Mouse (Mus musculus) kidney, postnatal 25 days (tissue): ENCODE data around the gene Ints5.
"Not testable (repeated sequence)": the region's sequence is repeated elsewhere in the genome, so short reads cannot be mapped to it uniquely, and the experiment has no call there.

Source experiments
- DNase-seq, 2 experiments: peaks; one replicate each; pipeline ENCODE4 v3.0.0; 2021; ENCODE audit warnings: mixed read lengths in 2 of 2

Gene Ints5

GRCm38 (mm10) chr19:8887585-8888463, 5.0 kb upstream of the Ints5 start:
- no peak for DNase-seq

- peak; percentile 97 to 98 for DNase-seq
Measured at GRCm38 (mm10) chr19:8888511-8889385, 4.1 kb upstream of the Ints5 start, which contains the start of the genes 1810009A15Rik and Gm49416. Gene 1810009A15Rik, plus strand, starts transcription at chr19:8888853. Gene Gm49416, plus strand, starts transcription at chr19:8888926.

GRCm38 (mm10) chr19:8895397-8895960, 2.7 kb downstream of the Ints5 start:
- DNase-seq: no peak

- DNase-seq: not testable (repeated sequence)
Measured at GRCm38 (mm10) chr19:8896231-8896630, 3.4 kb downstream of the Ints5 start.

GRCm38 (mm10) chr19:8897211-8897864, 4.5 kb downstream of the Ints5 start:
- peak; percentile 62 to 78 for DNase-seq

- peak; percentile 97 to 99 for DNase-seq
Measured at GRCm38 (mm10) chr19:8897865-8898495, 5.2 kb downstream of the Ints5 start, which contains the start of gene Ganab. Gene Ganab, plus strand, starts transcription at chr19:8898071.

GRCm38 (mm10) chr19:8898576-8898975, 5.8 kb downstream of the Ints5 start:
- peak; percentile 10 to 46 for DNase-seq

- peak in 1 of 2 experiments; percentile 38 for DNase-seq
Measured at GRCm38 (mm10) chr19:8899079-8899478, 6.3 kb downstream of the Ints5 start.

GRCm38 (mm10) chr19:8903412-8903811, 10.6 kb downstream of the Ints5 start:
- no peak for DNase-seq

GRCm38 (mm10) chr19:8908531-8908930, 15.7 kb downstream of the Ints5 start:
- DNase-seq: no peak

GRCm38 (mm10) chr19:8911810-8912209, 19.0 kb downstream of the Ints5 start:
- DNase-seq: no peak

- DNase-seq: no peak
Measured at GRCm38 (mm10) chr19:8914212-8914611, 21.4 kb downstream of the Ints5 start.

GRCm38 (mm10) chr19:8919000-8919399, 26.2 kb downstream of the Ints5 start:
- no peak for DNase-seq

GRCm38 (mm10) chr19:8919684-8920072, 26.9 kb downstream of the Ints5 start:
- no peak for DNase-seq

GRCm38 (mm10) chr19:8920073-8920736, 27.4 kb downstream of the Ints5 start, which contains the start of gene B3gat3:
Gene B3gat3, plus strand, starts transcription at chr19:8920374.
- peak; percentile 96 to 98 for DNase-seq

GRCm38 (mm10) chr19:8920836-8921291, 28.1 kb downstream of the Ints5 start:
- peak; percentile 66 to 69 for DNase-seq

- no peak for DNase-seq
Measured at GRCm38 (mm10) chr19:8921741-8922140, 28.9 kb downstream of the Ints5 start.

- DNase-seq: no peak
Measured at GRCm38 (mm10) chr19:8926766-8927165, 34.0 kb downstream of the Ints5 start.

- DNase-seq: no peak
Measured at GRCm38 (mm10) chr19:8927891-8928525, 35.2 kb downstream of the Ints5 start.

- DNase-seq: no peak
Measured at GRCm38 (mm10) chr19:8928689-8929223, 36.0 kb downstream of the Ints5 start.
